Mouse (Mus musculus): Measurements from ENCODE around the gene Srrm2.

DNA sequence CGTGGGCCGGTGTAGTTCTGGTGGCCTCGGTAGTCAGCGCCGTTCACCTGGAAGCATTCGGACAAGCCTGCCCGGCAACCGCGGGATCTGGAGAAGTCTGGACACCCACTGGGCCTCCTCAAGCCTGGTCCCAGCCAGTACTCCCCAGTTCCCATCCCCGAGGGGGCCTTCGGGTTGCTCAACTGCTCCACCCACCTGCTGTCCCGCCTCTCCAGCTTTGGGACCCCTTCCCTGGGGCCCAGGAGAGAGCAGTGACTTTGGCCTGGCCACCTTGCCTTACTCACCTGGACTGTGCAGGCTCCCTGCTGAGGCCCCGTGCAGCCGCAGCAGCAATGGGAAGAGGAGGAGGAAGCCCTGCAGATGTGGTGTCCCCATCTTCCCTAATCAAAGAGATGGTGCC, 45.7 kb upstream of the Srrm2 start:
- no peak for TF ChIP-seq CTCF (IDR thresholded peaks at IDR 0.05; ENCODE audit: control insufficient read depth, insufficient read depth, insufficient read length)
- TF ChIP-seq USF1 (IDR thresholded peaks at IDR 0.05; ENCODE audit: low read depth), result no peak
- TF ChIP-seq MAX (IDR thresholded peaks at IDR 0.05), result no peak
- no peak for TF ChIP-seq MYOD1 (IDR thresholded peaks at IDR 0.05; ENCODE audit: control insufficient read depth, insufficient read length, low read depth)
